Mouse (Mus musculus) liver, postnatal 0 days (tissue): Measurements from ENCODE around the gene 2410137M14Rik.

Experiments used
- CTCF ChIP-seq: sonication (generic); IDR thresholded peaks from 2 replicates; pipeline ENCODE4 v1.5.1; 2016; ENCODE audit warnings: antibody characterized with exemption, low read depth
- EP300 ChIP-seq: IDR thresholded peaks from 2 replicates; pipeline ENCODE4 v1.6.1; 2016; ENCODE audit warnings: antibody characterized with exemption, low read depth, mild to moderate bottlenecking

DNA sequence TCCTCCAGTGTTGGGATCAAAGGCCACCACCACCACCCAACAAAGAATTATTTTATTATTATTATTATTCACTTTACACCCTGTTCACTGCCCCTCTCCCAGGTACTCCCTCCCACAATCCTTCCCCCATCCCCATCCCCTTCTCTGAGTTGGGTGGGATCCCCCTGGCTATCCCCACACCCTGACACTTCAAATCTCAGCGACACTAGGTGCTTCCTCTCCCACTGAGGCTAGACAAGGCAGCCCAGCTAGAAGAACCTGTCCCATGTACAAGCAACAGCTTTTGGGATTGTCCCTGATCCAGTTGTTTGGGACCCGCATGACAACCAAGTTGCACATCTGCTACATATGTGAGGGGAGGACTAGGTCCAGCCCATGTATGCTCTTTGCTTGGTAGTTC lies 28.4 kb downstream of the 2410137M14Rik start:
- TF ChIP-seq CTCF (no peak), EP300 (no peak)
